Mouse (Mus musculus) embryonic fibroblast, embryonic 13.5 days (primary cell): ENCODE measurements at regions not wholly inside any gene's neighbourhood (a gene's known extent, or its start where the extent isn't known, plus 50 kb on each side); places are given as distances from the start of the nearest gene placed in this dataset.

Experiments
- H3K27ac ChIP-seq: 2 replicates; pipeline ENCODE4 v1.5.1; 2012; ENCODE audit warnings: low read length, control low read depth, inconsistent platforms; ENCODE audit not compliant: insufficient read depth
- H3K4me1 ChIP-seq: 2 replicates; pipeline ENCODE4 v1.6.1; 2011; ENCODE audit warnings: low read length; ENCODE audit not compliant: control insufficient read depth, insufficient read depth
- H3K4me3 ChIP-seq: 2 replicates; pipeline ENCODE4 v1.5.1; 2011; ENCODE audit warnings: mild to moderate bottlenecking, control low read depth, low read length; ENCODE audit not compliant: insufficient read depth
- CTCF ChIP-seq: IDR thresholded peaks from 2 replicates; pipeline ENCODE4 v1.5.1; 2011; ENCODE audit warnings: mild to moderate bottlenecking, control low read depth, low read length, moderate library complexity, borderline replicate concordance; ENCODE audit not compliant: insufficient read depth
- POLR2A ChIP-seq: IDR thresholded peaks from 2 replicates; pipeline ENCODE4 v1.6.1; 2011; ENCODE audit warnings: low read depth, mild to moderate bottlenecking, control low read depth, low read length, moderate library complexity

- Histone ChIP-seq H3K4me3 (no peak overlapping the region), H3K4me1 (no peaks in the 10 kb centered on the region), H3K27ac (no peak overlapping the region)
- TF ChIP-seq CTCF = no peak
- no peak for TF ChIP-seq POLR2A
Measured at GRCm38 (mm10) chr2:46368882-46369281, 1251.7 kb upstream of the Zeb2 start.

DNA sequence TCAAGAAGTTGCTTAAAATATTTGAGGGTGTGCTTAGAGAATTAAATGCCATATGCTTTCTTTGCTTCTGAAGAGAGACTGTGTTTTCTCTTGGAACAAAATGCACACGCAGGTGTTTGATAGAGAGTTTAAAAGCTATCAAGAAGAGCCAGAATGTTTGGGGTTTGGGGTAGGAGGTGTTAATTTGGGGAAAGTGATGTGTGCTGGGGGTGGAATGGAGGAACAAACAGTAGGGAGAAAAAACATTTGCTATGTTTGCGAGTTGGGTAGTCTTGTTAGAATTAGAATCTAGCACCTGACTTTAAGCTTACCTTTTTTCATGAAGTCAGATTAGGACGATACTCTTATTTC, 1248.9 kb upstream of the Zeb2 start:
- TF ChIP-seq POLR2A = no peak
- TF ChIP-seq CTCF = no peak
- H3K4me3 ChIP-seq = no peak overlapping the region

GRCm38 (mm10) chr2:46365428-46366134, 1248.4 kb upstream of the Zeb2 start:
- H3K27ac ChIP-seq = no peak overlapping the region
- no peaks in the 10 kb centered on the region for H3K4me1 ChIP-seq
- no peak for TF ChIP-seq POLR2A
- no peak for TF ChIP-seq CTCF
- H3K4me3 ChIP-seq = no peak overlapping the region

More for the DNA sequence above, 1248.9 kb upstream of the Zeb2 start:
- Histone ChIP-seq H3K4me1 (no peaks in the 10 kb centered on the region), H3K27ac (no peak overlapping the region)

DNA sequence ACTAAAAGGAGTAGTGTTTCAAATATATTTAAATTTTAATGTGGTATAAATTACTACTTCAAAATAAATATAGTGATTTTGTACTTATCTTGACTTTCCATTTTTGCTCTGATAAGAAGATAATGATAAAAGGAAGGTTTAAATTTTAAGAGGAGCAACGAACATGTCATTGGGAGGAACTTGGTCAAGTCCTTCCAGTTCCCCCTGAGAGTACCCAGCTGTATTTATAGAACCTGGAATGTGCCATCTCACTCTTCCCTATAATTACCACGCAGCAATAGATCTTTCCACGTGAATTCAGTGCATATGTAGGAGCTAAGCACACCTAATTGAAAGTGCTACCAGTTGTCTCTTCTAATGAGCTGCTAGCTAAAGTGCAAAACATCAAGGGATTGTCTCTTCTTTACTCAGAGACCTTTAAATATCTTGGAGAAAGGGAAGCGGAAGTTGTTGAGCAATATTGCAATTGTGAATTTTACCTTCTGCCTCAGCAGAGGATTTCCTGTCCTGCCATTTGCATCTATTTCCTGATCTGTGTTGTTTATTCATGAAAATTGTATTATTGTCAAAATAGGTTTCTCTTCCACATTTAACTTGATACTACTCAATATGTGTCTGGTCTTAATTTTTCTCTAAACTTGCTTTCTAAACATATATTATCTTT, 1243.0 kb upstream of the Zeb2 start:
- Histone ChIP-seq H3K4me1 (no peaks in the 10 kb centered on the region), H3K4me3 (no peak overlapping the region), H3K27ac (no peak overlapping the region)
- TF ChIP-seq POLR2A = no peak
- TF ChIP-seq CTCF = no peak

DNA sequence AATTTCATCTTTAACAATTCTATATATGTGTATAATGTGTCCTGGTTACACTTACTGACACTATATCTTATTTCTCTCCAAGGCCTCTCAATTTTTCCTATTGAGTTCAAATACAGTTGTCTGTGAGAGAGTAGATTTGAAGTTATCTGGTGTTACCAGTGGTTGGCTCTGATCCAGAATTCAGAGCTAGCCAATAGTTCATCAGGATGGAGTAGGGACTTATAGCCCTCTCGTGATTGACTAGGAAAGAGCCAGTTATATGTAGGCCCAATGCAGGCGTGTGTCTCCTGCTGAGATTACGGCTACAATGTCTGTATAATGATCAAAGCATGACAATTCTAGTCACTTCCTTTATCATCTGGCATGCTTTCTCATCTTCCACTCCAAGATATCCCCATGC, 1241.0 kb upstream of the Zeb2 start:
- TF ChIP-seq CTCF = no peak
- TF ChIP-seq POLR2A = no peak
- Histone ChIP-seq H3K27ac (no peak overlapping the region), H3K4me1 (no peaks in the 10 kb centered on the region)

GRCm38 (mm10) chr2:46356651-46357050, 1239.5 kb upstream of the Zeb2 start:
- Histone ChIP-seq H3K27ac (no peak overlapping the region), H3K4me1 (no peaks in the 10 kb centered on the region), H3K4me3 (no peak overlapping the region)
- TF ChIP-seq CTCF (no peak), POLR2A (no peak)

More for the DNA sequence above, 1241.0 kb upstream of the Zeb2 start:
- H3K4me3 ChIP-seq = no peak overlapping the region

DNA sequence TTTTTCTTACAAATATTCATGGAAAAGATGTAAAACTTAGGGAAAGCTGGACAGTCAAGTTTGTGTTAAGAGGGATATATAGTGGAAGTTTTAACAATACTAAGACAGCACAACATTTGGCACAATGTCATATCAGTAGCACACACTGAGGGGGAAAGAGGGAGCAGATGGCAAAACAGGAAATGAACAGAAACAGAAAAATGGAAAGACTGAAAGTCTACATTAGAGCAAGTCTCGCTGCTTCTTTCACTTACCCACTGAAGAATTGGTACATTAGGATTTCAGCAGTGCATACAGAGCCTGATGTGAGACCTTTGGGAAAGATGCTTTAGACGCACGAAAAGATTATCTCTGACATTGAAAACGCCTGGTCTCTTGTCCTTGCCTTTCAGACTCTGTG, 1223.5 kb upstream of the Zeb2 start:
- H3K27ac ChIP-seq = no peak overlapping the region
- no peak overlapping the region for H3K4me3 ChIP-seq
- TF ChIP-seq POLR2A = no peak
- TF ChIP-seq CTCF = no peak
- H3K4me1 ChIP-seq = no peaks in the 10 kb centered on the region

DNA sequence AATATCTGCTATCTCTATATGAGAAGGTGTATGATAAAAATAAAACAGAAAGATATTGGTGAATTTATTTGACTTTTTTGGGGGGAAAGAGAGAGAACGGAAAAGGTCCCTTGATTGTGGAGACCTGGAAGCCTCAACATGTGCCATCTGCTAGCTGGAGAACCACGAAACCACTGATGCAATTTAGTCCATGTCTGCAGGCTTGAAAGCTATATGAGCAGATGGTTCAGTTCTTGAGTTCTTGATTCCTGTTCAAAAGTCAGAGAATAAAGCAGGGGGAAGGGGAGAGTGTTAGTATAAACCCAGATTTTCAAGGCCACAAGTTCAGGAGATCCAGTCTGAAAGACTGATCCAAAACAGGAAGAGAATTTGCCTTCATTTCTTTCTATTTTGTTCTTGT, 1199.5 kb upstream of the Zeb2 start:
- Histone ChIP-seq H3K4me1 (no peaks in the 10 kb centered on the region), H3K4me3 (no peak overlapping the region)
- no peak for TF ChIP-seq CTCF
- TF ChIP-seq POLR2A = no peak

DNA sequence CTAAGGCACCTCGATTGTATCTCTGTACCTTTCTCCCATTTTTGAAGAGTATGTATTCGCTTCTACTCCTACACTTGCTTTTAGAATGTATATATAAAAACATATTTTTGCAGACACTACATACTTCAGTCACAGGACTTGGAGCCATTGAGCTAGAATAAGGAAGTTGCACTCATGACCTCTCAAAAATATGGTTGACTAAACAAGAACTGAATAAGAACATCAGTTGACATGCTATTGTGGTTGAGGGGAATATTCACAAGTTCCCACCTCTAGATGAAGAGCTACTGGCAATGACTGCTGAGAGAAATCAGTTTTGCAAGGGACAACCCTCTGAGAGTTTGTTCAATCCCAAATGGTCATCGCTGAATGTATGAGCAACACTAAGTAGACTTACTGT, 1198.0 kb upstream of the Zeb2 start:
- Histone ChIP-seq H3K4me1 (no peaks in the 10 kb centered on the region), H3K27ac (no peak overlapping the region), H3K4me3 (no peak overlapping the region)
- TF ChIP-seq POLR2A (no peak), CTCF (no peak)

More for the DNA sequence above, 1199.5 kb upstream of the Zeb2 start:
- H3K27ac ChIP-seq = no peak overlapping the region

DNA sequence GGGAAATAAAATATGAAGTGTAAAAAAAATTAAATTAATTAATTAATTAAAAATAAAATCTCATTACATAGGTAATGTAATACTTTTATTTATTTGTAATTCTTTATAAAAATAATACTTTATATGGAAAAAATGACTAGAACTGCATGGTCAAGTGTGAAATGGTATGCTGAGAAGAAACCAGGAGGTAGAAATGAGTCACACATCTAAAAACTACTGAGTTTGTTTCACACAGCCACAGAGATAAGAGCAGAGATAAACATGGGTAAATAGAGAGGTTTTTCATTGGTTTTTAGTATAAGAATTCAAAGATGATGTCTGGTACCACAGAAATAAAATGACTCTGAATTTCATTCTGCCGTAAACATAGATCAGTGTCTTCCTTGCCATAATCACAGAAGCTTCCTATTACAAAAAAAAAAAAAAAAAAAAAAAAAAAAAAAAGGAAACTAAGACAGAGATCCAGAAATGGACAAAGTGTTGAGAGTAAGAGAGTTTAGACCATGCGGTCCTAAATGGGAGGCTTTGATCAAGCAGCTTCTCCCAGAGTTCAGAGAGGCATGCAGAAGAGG, 1190.5 kb upstream of the Zeb2 start:
- Histone ChIP-seq H3K4me1 (no peaks in the 10 kb centered on the region), H3K27ac (no peak overlapping the region), H3K4me3 (no peak overlapping the region)
- TF ChIP-seq POLR2A (no peak), CTCF (no peak)
